Mouse (Mus musculus) embryonic facial prominence, embryonic 13.5 days (tissue): Measurements from ENCODE around the gene Faxc. TPM values are rescaled to one million over a fixed set of nuclear protein-coding genes. Genes with fewer than 3 reads are reported as not detected.

Source experiments
- polyA plus RNA-seq: library from polyadenylated mRNA; unstranded; fragments of >200 nt; fragmentation: Nextera tagmentation; extraction: Ambion mirVana; gene quantifications from 2 replicates; pipeline ENCODE4 v1.2.1, GENCODE M21; 2015

The Faxc gene
- polyA plus RNA-seq, 1 experiment from 2014 or later: 7.7 TPM

Other genes starting within 250 kb of the Faxc start
- gene Prdm13, start 245.4 kb upstream of the Faxc start, polyA plus RNA-seq: not detected in 2 replicates
- 42.9 and 45.0 TPM in 2 replicates for gene Ccnc, start 203.6 kb upstream of the Faxc start, polyA plus RNA-seq
- 9.4 and 13.9 TPM in 2 replicates for gene Usp45, start 164.2 kb upstream of the Faxc start, polyA plus RNA-seq
- gene Tstd3, start 164.1 kb upstream of the Faxc start, polyA plus RNA-seq: 7.4 and 7.6 TPM in 2 replicates
- 192 and 206 TPM in 2 replicates for gene Pnisr, start 83.7 kb upstream of the Faxc start, polyA plus RNA-seq
- 13.2 and 15.2 TPM in 2 replicates for gene Coq3, start 51.7 kb upstream of the Faxc start, polyA plus RNA-seq